Mouse (Mus musculus) left cerebral cortex, adult 9 months (tissue): ENCODE measurements around the gene Ppp1r26.

Experiments used
- DNase-seq, 2 experiments: peaks; one replicate each; pipeline ENCODE4 v3.0.0; 2022; ENCODE audit warnings: low spot score in 2 of 2

Gene Ppp1r26

DNA sequence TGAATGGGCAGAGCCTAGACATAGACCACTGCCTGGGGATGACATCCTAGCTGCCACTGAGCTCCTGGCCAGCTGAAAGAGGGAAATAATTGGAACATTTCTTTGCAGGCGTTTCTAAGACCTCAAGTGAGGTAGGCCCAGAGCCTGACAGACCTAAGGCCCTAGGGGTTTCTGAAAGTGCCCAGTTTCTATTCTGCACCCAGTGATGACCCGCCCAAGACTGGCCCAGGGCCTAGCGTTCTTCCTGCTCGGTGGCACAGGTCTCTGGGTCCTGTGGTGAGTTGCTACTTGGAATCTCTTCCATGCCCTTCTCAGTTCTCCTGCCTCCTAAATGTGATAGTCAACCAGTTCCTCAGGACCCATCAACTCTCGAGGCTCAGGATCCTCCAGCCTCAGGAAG is 51.0 kb downstream of the Ppp1r26 start:
- DNase-seq: no peak

- DNase-seq: no peak
Observed at GRCm38 (mm10) chr2:28498431-28498830, 51.8 kb downstream of the Ppp1r26 start.

DNA sequence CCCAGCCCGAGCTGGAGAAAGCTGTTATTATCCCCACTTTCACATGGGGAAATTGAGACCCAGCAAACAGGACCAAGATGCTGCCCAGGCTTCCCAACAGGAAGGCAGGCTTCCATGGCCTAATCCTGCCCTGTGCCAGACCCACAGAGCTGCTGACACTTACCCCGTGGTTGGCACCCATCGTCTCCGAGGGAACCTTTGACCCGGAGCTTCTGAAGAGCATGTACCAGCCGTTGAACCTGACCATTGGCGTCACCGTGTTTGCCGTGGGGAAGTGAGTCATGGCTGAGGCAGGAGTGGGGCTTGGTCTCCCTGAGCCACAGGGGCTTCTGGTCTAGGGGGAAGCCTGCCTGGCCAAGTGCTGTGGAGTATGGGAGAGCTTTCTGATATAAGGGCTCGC is 56.4 kb downstream of the Ppp1r26 start:
- peak in 1 of 2 experiments; percentile 0 for DNase-seq

- no peak for DNase-seq
Observed at GRCm38 (mm10) chr2:28504676-28505075, 58.1 kb downstream of the Ppp1r26 start.
